Mouse (Mus musculus) heart, embryonic 12.5 days (tissue): ENCODE results near the gene Specc1l. TPM values are rescaled to one million over a fixed set of nuclear protein-coding genes. Genes with fewer than 3 reads are reported as not detected.
"Not testable (repeated sequence)": the region's sequence is repeated elsewhere in the genome, so short reads cannot be mapped to it uniquely, and the experiment has no call there.

Experiments
- ATAC-seq: fragments of 200-750 bp; cut with Nextera tagmentation; 2 replicates; pipeline ENCODE4 v1.8.0; 2017; ENCODE audit warnings: moderate TSS enrichment, moderate library complexity; ENCODE audit not compliant: insufficient number of reproducible peaks, low FRiP score
- H3K27ac ChIP-seq: fragments of 300-500 bp; sonication (generic); 2 replicates; pipeline ENCODE4 v1.5.1; 2016; ENCODE audit warnings: mild to moderate bottlenecking, moderate library complexity; ENCODE audit not compliant: poor library complexity, severe bottlenecking
- H3K27me3 ChIP-seq: fragments of 300-500 bp; sonication (generic); replicated peaks from 2 replicates; pipeline ENCODE4 v1.6.1; 2016; ENCODE audit warnings: mild to moderate bottlenecking, moderate library complexity
- H3K36me3 ChIP-seq: fragments of 300-500 bp; sonication (generic); 2 replicates; pipeline ENCODE4 v1.6.1; 2016; ENCODE audit warnings: mild to moderate bottlenecking, moderate library complexity
- H3K4me1 ChIP-seq: fragments of 300-500 bp; sonication (generic); replicated peaks from 2 replicates; pipeline ENCODE4 v1.6.1; 2016; ENCODE audit warnings: mild to moderate bottlenecking
- H3K4me2 ChIP-seq: fragments of 300-500 bp; sonication (generic); 2 replicates; pipeline ENCODE4 v1.6.1; 2016; ENCODE audit warnings: mild to moderate bottlenecking, moderate library complexity
- H3K4me3 ChIP-seq: fragments of 300-500 bp; sonication (generic); 2 replicates; pipeline ENCODE4 v1.5.1; 2016; ENCODE audit warnings: mild to moderate bottlenecking
- H3K9ac ChIP-seq: fragments of 300-500 bp; sonication (generic); 2 replicates; pipeline ENCODE4 v1.6.1; 2016; ENCODE audit warnings: mild to moderate bottlenecking, moderate library complexity
- H3K9me3 ChIP-seq: fragments of 300-500 bp; sonication (generic); replicated peaks from 2 replicates; pipeline ENCODE4 v1.6.1; 2016; ENCODE audit warnings: mild to moderate bottlenecking, moderate library complexity
- WGBS: fragments of 180-500 bp; shearing (Covaris S2); methylation state at CpG from one replicate; pipeline ENCODE4 v1.1.7; 2016; 5-methylcytosine and 5-hydroxymethylcytosine counted together
- polyA plus RNA-seq: library from polyadenylated mRNA; unstranded; fragments of >200 nt; fragmentation: Nextera tagmentation; extraction: Ambion mirVana; gene quantifications from 2 replicates; pipeline ENCODE4 v1.2.1, GENCODE M21; 2016

The Specc1l gene
- polyA plus RNA-seq, 1 experiment from 2014 or later: 32.1 TPM

- H3K4me1 ChIP-seq: peaks cover 12% of the 10 kb centered on the region
- ATAC-seq: no peak
- no peak overlapping the region for H3K4me3 ChIP-seq
- H3K36me3 ChIP-seq: no peaks in the 10 kb centered on the region
- no peak overlapping the region for H3K4me2 ChIP-seq
- no peaks in the 10 kb centered on the region for H3K27me3 ChIP-seq
- H3K9ac ChIP-seq: no peak overlapping the region
- no peak overlapping the region for H3K27ac ChIP-seq
- 70% methylated on average over 3 of the region's 3 CpGs for WGBS
- no peaks in the 10 kb centered on the region for H3K9me3 ChIP-seq
Observed at GRCm38 (mm10) chr10:75332268-75332667, 120.4 kb downstream of the Specc1l start.

- no peak for ATAC-seq
- Histone ChIP-seq H3K27ac (no peak overlapping the region), H3K27me3 (no peaks in the 10 kb centered on the region), H3K4me2 (no peak overlapping the region), H3K4me1 (peaks cover 10% of the 10 kb centered on the region), H3K4me3 (no peak overlapping the region), H3K9me3 (no peaks in the 10 kb centered on the region), H3K9ac (no peak overlapping the region), H3K36me3 (no peaks in the 10 kb centered on the region)
- WGBS: 89% methylated on average over 23 of the region's 23 CpGs
Observed at GRCm38 (mm10) chr10:75333176-75333776, 121.4 kb downstream of the Specc1l start.

GRCm38 (mm10) chr10:75334175-75334574, 122.3 kb downstream of the Specc1l start:
- H3K4me3 ChIP-seq: no peak overlapping the region
- H3K27me3 ChIP-seq: no peaks in the 10 kb centered on the region
- H3K9ac ChIP-seq: no peak overlapping the region
- H3K27ac ChIP-seq: no peak overlapping the region
- peaks cover 10% of the 10 kb centered on the region for H3K4me1 ChIP-seq
- WGBS: 38% methylated on average over 7 of the region's 7 CpGs
- 0 out of 2 replicates have a peak, but pooled peaks have one; percentile 23 for ATAC-seq
- no peak overlapping the region for H3K4me2 ChIP-seq
- H3K9me3 ChIP-seq: no peaks in the 10 kb centered on the region
- no peaks in the 10 kb centered on the region for H3K36me3 ChIP-seq

GRCm38 (mm10) chr10:75335075-75335474, 123.2 kb downstream of the Specc1l start:
- H3K4me2 ChIP-seq: no peak overlapping the region
- 71% methylated on average over 6 of the region's 6 CpGs for WGBS
- H3K4me3 ChIP-seq: no peak overlapping the region
- no peak overlapping the region for H3K27ac ChIP-seq
- no peak overlapping the region for H3K9ac ChIP-seq
- ATAC-seq: no peak
- peaks cover 10% of the 10 kb centered on the region for H3K4me1 ChIP-seq
- H3K27me3 ChIP-seq: no peaks in the 10 kb centered on the region
- no peaks in the 10 kb centered on the region for H3K9me3 ChIP-seq
- no peaks in the 10 kb centered on the region for H3K36me3 ChIP-seq

- Histone ChIP-seq H3K9ac (no peak overlapping the region), H3K4me1 (peaks cover 10% of the 10 kb centered on the region), H3K4me3 (no peak overlapping the region), H3K27ac (no peak overlapping the region), H3K9me3 (no peaks in the 10 kb centered on the region), H3K27me3 (no peaks in the 10 kb centered on the region), H3K4me2 (no peak overlapping the region), H3K36me3 (no peaks in the 10 kb centered on the region)
- WGBS: 85% methylated on average over 10 of the region's 10 CpGs
- no peak for ATAC-seq
Observed at GRCm38 (mm10) chr10:75337231-75337630, 125.4 kb downstream of the Specc1l start.

- H3K4me2 ChIP-seq: no peak overlapping the region
- no peaks in the 10 kb centered on the region for H3K9me3 ChIP-seq
- H3K9ac ChIP-seq: no peak overlapping the region
- ATAC-seq: no peak
- H3K27ac ChIP-seq: no peak overlapping the region
- H3K36me3 ChIP-seq: no peaks in the 10 kb centered on the region
- WGBS: 68% methylated on average over 5 of the region's 5 CpGs
- peaks cover 6% of the 10 kb centered on the region for H3K4me1 ChIP-seq
- no peak overlapping the region for H3K4me3 ChIP-seq
- no peaks in the 10 kb centered on the region for H3K27me3 ChIP-seq
Observed at GRCm38 (mm10) chr10:75338852-75339251, 127.0 kb downstream of the Specc1l start.

- no peak for ATAC-seq
- Histone ChIP-seq H3K4me3 (no peak overlapping the region), H3K4me2 (no peak overlapping the region), H3K27ac (no peak overlapping the region), H3K36me3 (no peaks in the 10 kb centered on the region), H3K4me1 (peaks cover 4% of the 10 kb centered on the region), H3K9me3 (no peaks in the 10 kb centered on the region), H3K9ac (no peak overlapping the region), H3K27me3 (no peaks in the 10 kb centered on the region)
- 80% methylated on average over 7 of the region's 7 CpGs for WGBS
Observed at GRCm38 (mm10) chr10:75339377-75339776, 127.5 kb downstream of the Specc1l start.

GRCm38 (mm10) chr10:75341936-75342335, 130.1 kb downstream of the Specc1l start:
- H3K36me3 ChIP-seq: no peaks in the 10 kb centered on the region
- no peak for ATAC-seq
- H3K27ac ChIP-seq: no peak overlapping the region
- no peak overlapping the region for H3K4me2 ChIP-seq
- no peak overlapping the region for H3K4me3 ChIP-seq
- peaks cover 7% of the 10 kb centered on the region; the same call in 1 of the 2 replicates for H3K9me3 ChIP-seq
- no peaks in the 10 kb centered on the region for H3K27me3 ChIP-seq
- 32% methylated on average over 8 of the region's 8 CpGs for WGBS
- H3K4me1 ChIP-seq: peaks cover 9% of the 10 kb centered on the region
- H3K9ac ChIP-seq: no peak overlapping the region

- H3K27me3 ChIP-seq, H3K9me3 ChIP-seq, H3K9ac ChIP-seq, H3K4me2 ChIP-seq, H3K4me1 ChIP-seq, H3K4me3 ChIP-seq, H3K36me3 ChIP-seq: not testable (repeated sequence)
- peak; percentile 53 for ATAC-seq
- H3K27ac ChIP-seq: peak overlapping the region; percentile 51; the same call in 1 of the 2 replicates
- 24% methylated on average over 1 of the region's 1 CpGs for WGBS
Observed at GRCm38 (mm10) chr10:75344563-75344962, 132.7 kb downstream of the Specc1l start.

GRCm38 (mm10) chr10:75345265-75345664, 133.4 kb downstream of the Specc1l start:
- H3K36me3 ChIP-seq: no peaks in the 10 kb centered on the region
- no peak for ATAC-seq
- H3K9me3 ChIP-seq: peaks cover 7% of the 10 kb centered on the region; the same call in 1 of the 2 replicates
- no peak overlapping the region for H3K9ac ChIP-seq
- peaks cover 9% of the 10 kb centered on the region for H3K4me1 ChIP-seq
- 44% methylated on average over 2 of the region's 2 CpGs for WGBS
- peak overlapping the region; percentile 51 for H3K27ac ChIP-seq
- H3K27me3 ChIP-seq: no peaks in the 10 kb centered on the region
- H3K4me2 ChIP-seq: no peak overlapping the region
- H3K4me3 ChIP-seq: no peak overlapping the region

GRCm38 (mm10) chr10:75350564-75350963, 138.7 kb downstream of the Specc1l start:
- Histone ChIP-seq H3K27me3 (no peaks in the 10 kb centered on the region), H3K9me3 (peaks cover 7% of the 10 kb centered on the region; the same call in 1 of the 2 replicates), H3K4me3 (no peak overlapping the region), H3K36me3 (no peaks in the 10 kb centered on the region), H3K4me2 (no peak overlapping the region), H3K27ac (no peak overlapping the region), H3K9ac (no peak overlapping the region), H3K4me1 (peaks cover 11% of the 10 kb centered on the region)
- WGBS: 73% methylated on average over 5 of the region's 5 CpGs
- ATAC-seq: no peak

GRCm38 (mm10) chr10:75352541-75352940, 140.7 kb downstream of the Specc1l start:
- Histone ChIP-seq H3K4me3 (no peak overlapping the region), H3K27ac (no peak overlapping the region), H3K27me3 (no peaks in the 10 kb centered on the region), H3K4me1 (peaks cover 12% of the 10 kb centered on the region), H3K4me2 (no peak overlapping the region), H3K9ac (no peak overlapping the region), H3K36me3 (no peaks in the 10 kb centered on the region), H3K9me3 (no peaks in the 10 kb centered on the region)
- no peak for ATAC-seq
- WGBS: 95% methylated on average over 12 of the region's 12 CpGs
